Mouse (Mus musculus) Patski (cell line): ENCODE measurements around the gene Ushbp1. TPM values are rescaled to one million over a fixed set of nuclear protein-coding genes. Genes with fewer than 3 reads are reported as not detected.

Experiments used
- ATAC-seq: fragments of 100-300 bp; one replicate; pipeline ENCODE4 v1.8.0; 2021
- CTCF ChIA-PET: fragments of 350-600 bp; sonication (Branson Sonifier 250); formaldehyde crosslinking; loops from one replicate; lab custom pipeline; 2022; ENCODE audit warnings: inconsistent platforms; lab: Charles Lee
- POLR2A ChIA-PET: fragments of 350-600 bp; sonication (Branson Sonifier 250); formaldehyde crosslinking; loops from one replicate; lab custom pipeline; 2022; ENCODE audit warnings: antibody characterized with exemption, inconsistent platforms; lab: Charles Lee
- DNase-seq: peaks from one replicate; pipeline ENCODE4 v3.0.0-alpha.2; 2011; ENCODE audit warnings: low read depth, low spot score
- H3K27me3 ChIP-seq: fragments of 371-371 bp; one replicate; pipeline ENCODE4 v1.5.1; 2021
- CTCF ChIP-seq: fragments of 100-300 bp; IDR thresholded peaks from one replicate; pipeline ENCODE4 v1.5.1; 2021
- in situ Hi-C: fragments of 300-500 bp; cut with MboI; formaldehyde crosslinking; loops from 3 replicates; pipeline ENCODE4 v1.11.1; 2018; ENCODE audit warnings: low pct_unique_long_range_greater_than_20kb, mixed read lengths
- polyA plus RNA-seq: library from polyadenylated mRNA; unstranded; gene quantifications from one replicate; pipeline ENCODE4 v1.2.3, GENCODE M21; 2021

Ushbp1 gene
- polyA plus RNA-seq, 1 experiment from 2014 or later, result 0.36 TPM

- H3K27me3 ChIP-seq, result no peaks in the 10 kb centered on the region
- ATAC-seq (no peak), DNase-seq (no peak)
- ChIA-PET POLR2A (interaction anchor here (0.5 to 2.4 kb wide), 4 partner anchors 9 to 1947 kb away, joined by 3 to 16 read pairs (median 4); partner anchors contain the start of genes Ankle1 and Nr2f6), CTCF (interaction anchor here (1.1 to 3.0 kb wide), 4 partner anchors 9 to 32 kb away, joined by 3 to 14 read pairs (median 12); partner anchors contain the start of genes Babam1 and Nr2f6)
- in situ Hi-C loops, result loop anchor here (5.0 to 25.0 kb wide), 2 partner anchors 35 to 485 kb away; partner anchors contain the start of genes Ankle1, Rpl18a and Slc5a5
- TF ChIP-seq CTCF, result no peak
Measured at GRCm38 (mm10) chr8:71372427-71372826, 23.2 kb downstream of the Ushbp1 start.

- ChIA-PET POLR2A (interaction anchor here (0.6 to 2.4 kb wide), 5 partner anchors 8 to 61 kb away, joined by 3 to 16 read pairs (median 4); partner anchors contain the start of genes Ankle1 and Nr2f6), CTCF (interaction anchor here (1.1 to 3.0 kb wide), 4 partner anchors 10 to 33 kb away, joined by 3 to 14 read pairs (median 12); partner anchors contain the start of genes Babam1 and Nr2f6)
- TF ChIP-seq CTCF, result no peak
- in situ Hi-C loops, result loop anchor here (5.0 to 25.0 kb wide), 2 partner anchors 36 to 484 kb away; partner anchors contain the start of genes Ankle1, Rpl18a and Slc5a5
- H3K27me3 ChIP-seq, result no peaks in the 10 kb centered on the region
- peak; percentile 90 for DNase-seq
- peak; percentile 85 for ATAC-seq
Measured at GRCm38 (mm10) chr8:71371236-71371848, 24.3 kb downstream of the Ushbp1 start, which contains the start of gene Ocel1. Gene Ocel1 (plus strand): TSS chr8:71371298.

GRCm38 (mm10) chr8:71370711-71371235 is 24.8 kb downstream of the Ushbp1 start:
- DNase-seq (no peak), ATAC-seq (no peak)

GRCm38 (mm10) chr8:71369040-71369718 is 26.4 kb downstream of the Ushbp1 start:
- CTCF ChIA-PET, result no interaction called here
- ATAC-seq (no peak), DNase-seq (no peak)
- H3K27me3 ChIP-seq, result no peaks in the 10 kb centered on the region
- TF ChIP-seq CTCF, result no peak
- POLR2A ChIA-PET, result no interaction called here
- in situ Hi-C loops, result loop anchor here (25.0 kb wide), 1 partner anchor 482 kb away; the partner anchor contains the start of genes Rpl18a and Slc5a5

More at GRCm38 (mm10) chr8:71370711-71371235, 24.8 kb downstream of the Ushbp1 start:
- in situ Hi-C loops, result loop anchor here (5.0 to 25.0 kb wide), 2 partner anchors 37 to 483 kb away; partner anchors contain the start of genes Ankle1, Rpl18a and Slc5a5
- POLR2A ChIA-PET, result interaction anchor here (0.6 to 2.4 kb wide), 2 partner anchors 10 to 60 kb away, joined by 3 to 16 read pairs; partner anchors contain the start of gene Nr2f6
- no peaks in the 10 kb centered on the region for H3K27me3 ChIP-seq
- no peak for TF ChIP-seq CTCF
- CTCF ChIA-PET, result interaction anchor here (2.3 to 3.0 kb wide), 3 partner anchors 11 to 34 kb away, joined by 12 to 14 read pairs (median 12); partner anchors contain the start of genes Babam1 and Nr2f6

GRCm38 (mm10) chr8:71368366-71368765 is 27.2 kb downstream of the Ushbp1 start:
- ATAC-seq, result no peak
- ChIA-PET POLR2A (interaction anchor here (1.1 to 1.6 kb wide), 2 partner anchors 11 to 36 kb away, joined by 4 to 5 read pairs; no protein-coding TSS in a partner anchor), CTCF (no interaction called here)
- no peak for DNase-seq
- no peak for TF ChIP-seq CTCF
- H3K27me3 ChIP-seq, result no peaks in the 10 kb centered on the region
- in situ Hi-C loops, result loop anchor here (25.0 kb wide), 1 partner anchor 481 kb away; the partner anchor contains the start of genes Rpl18a and Slc5a5

GRCm38 (mm10) chr8:71367529-71368176 is 27.9 kb downstream of the Ushbp1 start:
- POLR2A ChIA-PET, result interaction anchor here (1.1 to 1.6 kb wide), 3 partner anchors 12 to 37 kb away, joined by 3 to 5 read pairs (median 4); no protein-coding TSS in a partner anchor
- in situ Hi-C loops, result loop anchor here (25.0 kb wide), 1 partner anchor 480 kb away; the partner anchor contains the start of genes Rpl18a and Slc5a5
- ATAC-seq (no peak), DNase-seq (no peak)
- CTCF ChIA-PET, result no interaction called here
- TF ChIP-seq CTCF, result no peak
- H3K27me3 ChIP-seq, result no peaks in the 10 kb centered on the region

GRCm38 (mm10) chr8:71366771-71367528 is 28.7 kb downstream of the Ushbp1 start, which contains the start of gene Use1:
Gene Use1 (plus strand): TSS chr8:71366848.
- peak; percentile 51 for ATAC-seq
- POLR2A ChIA-PET, result interaction anchor here (1.1 to 1.6 kb wide), 3 partner anchors 13 to 38 kb away, joined by 3 to 5 read pairs (median 4); no protein-coding TSS in a partner anchor
- CTCF ChIA-PET, result no interaction called here

GRCm38 (mm10) chr8:71358026-71358425 is 37.6 kb downstream of the Ushbp1 start:
- ChIA-PET CTCF (no interaction called here), POLR2A (no interaction called here)
- in situ Hi-C loops, result loop anchor here (25.0 kb wide), 1 partner anchor 471 kb away; the partner anchor contains the start of genes Rpl18a and Slc5a5
- no peaks in the 10 kb centered on the region for H3K27me3 ChIP-seq
- no peak for TF ChIP-seq CTCF
- no peak for ATAC-seq
- DNase-seq, result no peak

More at GRCm38 (mm10) chr8:71366771-71367528, 28.7 kb downstream of the Ushbp1 start, which contains the start of gene Use1:
- in situ Hi-C loops, result loop anchor here (25.0 kb wide), 1 partner anchor 480 kb away; the partner anchor contains the start of genes Rpl18a and Slc5a5
- DNase-seq, result peak; percentile 64
- no peak for TF ChIP-seq CTCF
- no peaks in the 10 kb centered on the region for H3K27me3 ChIP-seq
